Mouse (Mus musculus) erythroblast, embryonic 14.5 days (primary cell): ENCODE results near the gene Ccdc177.

Experiments used
- GATA1 ChIP-seq: IDR thresholded peaks from 2 replicates; pipeline ENCODE4 v1.6.1; 2012; ENCODE audit warnings: low read length, inconsistent platforms, mixed read lengths
- TAL1 ChIP-seq: IDR thresholded peaks from 3 replicates; pipeline ENCODE4 v1.6.1; 2012; ENCODE audit warnings: low read length, inconsistent platforms, mixed read lengths

- TF ChIP-seq TAL1: no peak
- TF ChIP-seq GATA1: no peak
Observed at GRCm38 (mm10) chr12:80793535-80793934, 33.0 kb upstream of the Ccdc177 start.
